Mouse (Mus musculus): ENCODE data around the gene Nudt4. TPM values are rescaled to one million over a fixed set of nuclear protein-coding genes. Genes with fewer than 3 reads are reported as not detected.

Gene Nudt4
- total and polyA plus RNA-seq, 3 experiments = 13.9 to 53.5 (median 42.9) TPM

- TF ChIP-seq GATA1 (IDR thresholded peaks at IDR 0.05; ENCODE audit: borderline replicate concordance, low read length) (no peak), POLR2AphosphoS5 (IDR thresholded peaks at IDR 0.05; ENCODE audit: insufficient replicate concordance, low read depth, low read length) (no peak), CTCF (IDR thresholded peaks at IDR 0.05; ENCODE audit: low read depth, low read length) (no peak), TAL1 (conservative IDR thresholded peaks at IDR 0.05; ENCODE audit: low read depth, low read length) (no peak), GATA2 (IDR thresholded peaks at IDR 0.05; ENCODE audit: borderline replicate concordance, low read depth, low read length) (no peak)
- H3K4me1 ChIP-seq (ENCODE audit: insufficient read depth, low read depth, low read length) = no peaks in the 10 kb centered on the region
- no peak overlapping the region for H3K4me3 ChIP-seq (ENCODE audit: low read depth, low read length)
- H3K36me3 ChIP-seq (replicated peaks) = no peaks in the 10 kb centered on the region
- no peaks in the 10 kb centered on the region for H3K9me3 ChIP-seq (replicated peaks)
- ATAC-seq (ENCODE audit: extremely low read depth, insufficient number of reproducible peaks, low FRiP score, poor library complexity, severe bottlenecking) = no peak
- DNase-seq (ENCODE audit: low spot score) = no peak
- H3K27me3 ChIP-seq (ENCODE audit: insufficient read depth, low read length) = no peaks in the 10 kb centered on the region
These were observed 25.2 kb upstream of the Nudt4 start for GRCm38 (mm10) chr10:95589196-95589595.

GRCm38 (mm10) chr10:95587509-95588220 is 23.7 kb upstream of the Nudt4 start:
- ATAC-seq (ENCODE audit: extremely low read depth, insufficient number of reproducible peaks, low FRiP score, poor library complexity, severe bottlenecking) = no peak
- no peak for DNase-seq (ENCODE audit: low spot score)
- TF ChIP-seq GATA1 (IDR thresholded peaks at IDR 0.05; ENCODE audit: borderline replicate concordance, low read length) (no peak), POLR2AphosphoS5 (IDR thresholded peaks at IDR 0.05; ENCODE audit: insufficient replicate concordance, low read depth, low read length) (no peak), CTCF (IDR thresholded peaks at IDR 0.05; ENCODE audit: low read depth, low read length) (no peak), GATA2 (IDR thresholded peaks at IDR 0.05; ENCODE audit: borderline replicate concordance, low read depth, low read length) (no peak), TAL1 (conservative IDR thresholded peaks at IDR 0.05; ENCODE audit: low read depth, low read length) (no peak)
- H3K4me1 ChIP-seq (ENCODE audit: insufficient read depth, low read depth, low read length) = no peaks in the 10 kb centered on the region
- H3K36me3 ChIP-seq (replicated peaks) = no peaks in the 10 kb centered on the region
- no peak overlapping the region for H3K4me3 ChIP-seq (ENCODE audit: low read depth, low read length)
- no peaks in the 10 kb centered on the region for H3K27me3 ChIP-seq (ENCODE audit: insufficient read depth, low read length)
- H3K9me3 ChIP-seq (replicated peaks) = no peaks in the 10 kb centered on the region

- DNase-seq (ENCODE audit: low spot score) = no peak
- Histone ChIP-seq H3K9me3 (replicated peaks) (no peaks in the 10 kb centered on the region), H3K4me3 (ENCODE audit: low read depth, low read length) (no peak overlapping the region), H3K36me3 (replicated peaks) (no peaks in the 10 kb centered on the region), H3K4me1 (ENCODE audit: insufficient read depth, low read depth, low read length) (no peaks in the 10 kb centered on the region), H3K27me3 (ENCODE audit: insufficient read depth, low read length) (no peaks in the 10 kb centered on the region)
- no peak for TF ChIP-seq GATA2 (IDR thresholded peaks at IDR 0.05; ENCODE audit: borderline replicate concordance, low read depth, low read length)
- no peak for TF ChIP-seq CTCF (IDR thresholded peaks at IDR 0.05; ENCODE audit: low read depth, low read length)
- TF ChIP-seq POLR2AphosphoS5 (IDR thresholded peaks at IDR 0.05; ENCODE audit: insufficient replicate concordance, low read depth, low read length) = no peak
- TF ChIP-seq TAL1 (conservative IDR thresholded peaks at IDR 0.05; ENCODE audit: low read depth, low read length) = no peak
- no peak for TF ChIP-seq GATA1 (IDR thresholded peaks at IDR 0.05; ENCODE audit: borderline replicate concordance, low read length)
- ATAC-seq (ENCODE audit: extremely low read depth, insufficient number of reproducible peaks, low FRiP score, poor library complexity, severe bottlenecking) = no peak
These were observed 21.6 kb upstream of the Nudt4 start for GRCm38 (mm10) chr10:95585554-95585953.

DNA sequence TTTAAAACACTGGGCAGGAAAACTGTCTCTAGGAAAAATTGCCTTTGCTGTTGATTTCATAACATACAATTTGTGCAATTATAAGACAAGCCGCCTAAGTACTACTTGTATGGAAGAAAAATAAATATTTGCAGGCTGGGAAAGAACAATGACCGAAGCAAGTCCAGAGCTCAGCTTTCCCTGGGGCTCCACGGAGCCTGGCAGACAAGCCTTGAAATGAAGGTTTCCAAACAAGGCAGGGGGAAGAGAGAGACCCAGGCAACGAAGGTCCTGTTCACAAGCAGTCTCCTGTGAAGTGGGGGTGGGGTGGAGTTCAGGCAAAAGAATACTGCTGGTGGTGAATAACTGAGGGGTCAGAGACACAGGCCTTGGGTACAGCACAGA is 13.6 kb upstream of the Nudt4 start:
- ATAC-seq (ENCODE audit: extremely low read depth, insufficient number of reproducible peaks, low FRiP score, poor library complexity, severe bottlenecking) (no peak), DNase-seq (ENCODE audit: low spot score) (no peak)
- H3K9me3 ChIP-seq (replicated peaks) = no peaks in the 10 kb centered on the region
- no peak overlapping the region for H3K4me3 ChIP-seq (ENCODE audit: low read depth, low read length)
- no peak for TF ChIP-seq GATA2 (IDR thresholded peaks at IDR 0.05; ENCODE audit: borderline replicate concordance, low read depth, low read length)
- no peak for TF ChIP-seq POLR2AphosphoS5 (IDR thresholded peaks at IDR 0.05; ENCODE audit: insufficient replicate concordance, low read depth, low read length)
- no peak for TF ChIP-seq TAL1 (conservative IDR thresholded peaks at IDR 0.05; ENCODE audit: low read depth, low read length)
- no peak for TF ChIP-seq GATA1 (IDR thresholded peaks at IDR 0.05; ENCODE audit: borderline replicate concordance, low read length)
- TF ChIP-seq CTCF (IDR thresholded peaks at IDR 0.05; ENCODE audit: low read depth, low read length) = no peak
- peaks cover 23% of the 10 kb centered on the region for H3K27me3 ChIP-seq (ENCODE audit: insufficient read depth, low read length)
- no peaks in the 10 kb centered on the region for H3K4me1 ChIP-seq (ENCODE audit: insufficient read depth, low read depth, low read length)
- H3K36me3 ChIP-seq (replicated peaks) = no peaks in the 10 kb centered on the region

DNA sequence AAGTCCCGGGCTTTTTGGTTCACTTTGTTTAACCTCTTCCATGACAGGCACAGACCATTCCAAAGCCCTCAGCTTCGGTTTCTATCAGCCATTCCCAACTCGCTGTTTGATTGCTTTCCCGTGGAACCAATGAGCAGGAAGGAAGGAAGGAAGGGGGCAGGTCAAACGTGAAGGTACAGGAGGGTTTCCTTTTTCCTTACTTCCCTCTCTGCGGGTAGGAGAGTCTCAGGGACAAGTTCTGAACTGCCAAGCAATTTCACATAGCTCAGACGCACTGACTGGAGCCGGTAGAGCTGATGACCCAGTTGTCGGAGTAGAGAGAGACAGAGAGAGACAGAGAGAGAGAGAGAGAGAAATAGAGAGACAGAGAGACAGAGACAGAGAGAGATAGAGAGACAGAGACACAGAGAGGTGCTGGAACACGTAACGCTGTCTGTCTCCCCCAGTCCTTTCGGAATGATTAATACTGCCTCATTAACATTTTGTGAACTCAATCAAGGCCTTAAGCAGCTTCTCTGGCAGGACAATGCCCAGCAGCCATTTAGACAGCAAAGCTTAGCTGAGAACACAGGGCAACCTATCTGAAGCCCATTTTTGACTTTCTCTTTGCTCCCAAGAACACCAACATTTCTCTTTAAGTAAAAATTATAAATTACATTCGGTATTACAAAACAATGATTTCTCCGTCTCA is 13.1 kb upstream of the Nudt4 start:
- H3K4me3 ChIP-seq (ENCODE audit: low read depth, low read length) = no peak overlapping the region
- H3K36me3 ChIP-seq (replicated peaks) = no peaks in the 10 kb centered on the region
- H3K9me3 ChIP-seq (replicated peaks) = no peaks in the 10 kb centered on the region
- no peak for TF ChIP-seq POLR2AphosphoS5 (IDR thresholded peaks at IDR 0.05; ENCODE audit: insufficient replicate concordance, low read depth, low read length)
- no peak for TF ChIP-seq GATA1 (IDR thresholded peaks at IDR 0.05; ENCODE audit: borderline replicate concordance, low read length)
- H3K27me3 ChIP-seq (ENCODE audit: insufficient read depth, low read length) = peaks cover 26% of the 10 kb centered on the region
- ATAC-seq (ENCODE audit: extremely low read depth, insufficient number of reproducible peaks, low FRiP score, poor library complexity, severe bottlenecking) (no peak), DNase-seq (ENCODE audit: low spot score) (no peak)
- H3K4me1 ChIP-seq (ENCODE audit: insufficient read depth, low read depth, low read length) = no peaks in the 10 kb centered on the region

DNA sequence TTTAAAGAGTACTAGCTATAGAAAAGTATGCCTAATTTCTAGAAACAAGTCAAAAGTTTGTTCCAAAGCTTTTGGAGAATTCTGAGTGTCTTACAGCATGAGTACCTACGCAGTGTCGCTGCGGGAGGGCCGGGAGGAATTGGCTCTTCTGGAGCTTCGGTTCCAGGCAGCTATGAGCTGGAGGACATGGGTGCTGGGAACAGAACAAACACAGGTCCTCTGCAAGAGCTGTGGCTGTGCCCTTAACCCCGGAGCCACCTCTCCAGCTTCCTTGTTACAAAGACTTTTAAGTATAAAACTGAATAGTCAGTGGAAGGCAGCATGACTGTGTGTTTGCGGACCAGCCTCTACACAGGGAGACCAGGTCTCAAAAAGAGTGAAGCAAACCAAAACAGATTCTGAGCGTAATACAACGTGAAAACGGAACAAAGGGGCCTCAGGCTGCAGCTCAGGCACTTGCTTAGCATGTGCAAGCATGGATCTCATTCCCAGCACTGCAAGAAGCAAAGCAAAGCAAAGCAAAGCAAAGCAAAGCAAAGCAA is 12.0 kb upstream of the Nudt4 start:
- no peaks in the 10 kb centered on the region for H3K36me3 ChIP-seq (replicated peaks)
- no peaks in the 10 kb centered on the region for H3K4me1 ChIP-seq (ENCODE audit: insufficient read depth, low read depth, low read length)
- DNase-seq (ENCODE audit: low spot score) = no peak
- TF ChIP-seq GATA1 (IDR thresholded peaks at IDR 0.05; ENCODE audit: borderline replicate concordance, low read length) (no peak), POLR2AphosphoS5 (IDR thresholded peaks at IDR 0.05; ENCODE audit: insufficient replicate concordance, low read depth, low read length) (no peak), TAL1 (conservative IDR thresholded peaks at IDR 0.05; ENCODE audit: low read depth, low read length) (no peak)
- no peaks in the 10 kb centered on the region for H3K9me3 ChIP-seq (replicated peaks)
- H3K27me3 ChIP-seq (ENCODE audit: insufficient read depth, low read length) = peaks cover 26% of the 10 kb centered on the region
- H3K4me3 ChIP-seq (ENCODE audit: low read depth, low read length) = no peak overlapping the region
- no peak for ATAC-seq (ENCODE audit: extremely low read depth, insufficient number of reproducible peaks, low FRiP score, poor library complexity, severe bottlenecking)
